Mouse (Mus musculus) E14TG2a.4 (cell line): ENCODE measurements around the gene Pop4.

Experiments used
- CTCF ChIP-seq: conservative IDR thresholded peaks from 2 replicates; pipeline ENCODE4 v1.5.1; 2014; ENCODE audit warnings: low read length
- NANOG ChIP-seq: IDR thresholded peaks from 2 replicates; pipeline ENCODE4 v1.6.1; 2014; ENCODE audit warnings: borderline replicate concordance, low read length, mixed read lengths
- POU5F1 ChIP-seq: IDR thresholded peaks from 2 replicates; pipeline ENCODE4 v1.6.1; 2014; ENCODE audit warnings: low read length, borderline replicate concordance

DNA sequence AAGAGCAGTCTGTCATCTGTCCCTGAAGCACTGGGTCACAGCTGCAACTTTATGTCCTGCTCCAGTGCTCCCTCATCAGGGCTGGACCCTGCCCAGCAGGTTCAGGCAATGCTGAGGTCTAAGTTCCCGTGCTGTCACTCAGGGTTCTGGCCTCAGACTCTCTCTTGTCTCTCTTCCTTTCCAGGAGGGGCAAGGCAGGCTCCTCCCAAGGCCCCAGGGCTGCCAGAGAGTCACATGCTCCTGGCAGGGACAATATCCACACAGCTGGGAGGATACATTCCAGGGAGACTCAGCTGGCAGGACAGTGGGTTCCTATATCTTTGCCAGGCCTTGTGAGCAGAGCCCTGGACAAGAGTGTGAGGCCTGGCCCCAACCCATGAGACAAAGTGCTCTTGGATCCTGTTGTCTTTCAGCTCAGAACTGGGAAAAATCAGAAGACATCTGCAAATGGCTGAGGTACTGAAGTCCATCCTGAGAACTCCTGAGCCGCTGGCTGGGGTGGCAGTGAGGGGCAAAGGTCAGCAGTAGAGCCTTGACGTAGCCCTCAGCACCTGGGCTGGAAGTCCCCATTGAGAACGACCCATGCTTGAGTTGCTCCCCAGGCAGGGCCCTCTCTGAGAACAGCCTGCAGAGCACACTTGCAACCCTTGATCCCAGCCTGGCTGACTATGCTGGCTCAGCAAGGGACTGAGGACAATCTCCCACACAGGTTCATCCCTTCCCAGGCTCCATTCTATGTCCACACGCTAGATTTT, 53.6 kb downstream of the Pop4 start:
- no peak for TF ChIP-seq CTCF
- no peak for TF ChIP-seq NANOG
- TF ChIP-seq POU5F1 = no peak
